Mouse (Mus musculus) lung, embryonic 16.5 days (tissue): ENCODE measurements around the gene Slc44a3. TPM values are rescaled to one million over a fixed set of nuclear protein-coding genes. Genes with fewer than 3 reads are reported as not detected.

Experiments used
- ATAC-seq: fragments of 200-750 bp; cut with Nextera tagmentation; 2 replicates; pipeline ENCODE4 v1.8.0; 2017; ENCODE audit warnings: low read depth, mild to moderate bottlenecking, moderate library complexity
- H3K27ac ChIP-seq: fragments of 300-500 bp; sonication (generic); 2 replicates; pipeline ENCODE4 v1.5.1; 2014; ENCODE audit warnings: mild to moderate bottlenecking, control low read depth, low read length
- H3K27me3 ChIP-seq: fragments of 300-500 bp; sonication (generic); 2 replicates; pipeline ENCODE4 v1.6.1; 2014; ENCODE audit warnings: low read depth, low read length, mixed read lengths; ENCODE audit not compliant: control insufficient read depth, insufficient read depth
- H3K36me3 ChIP-seq: fragments of 300-500 bp; sonication (generic); 2 replicates; pipeline ENCODE4 v1.6.1; 2014; ENCODE audit warnings: low read length; ENCODE audit not compliant: control insufficient read depth, insufficient read depth
- H3K4me1 ChIP-seq: fragments of 300-500 bp; sonication (generic); replicated peaks from 2 replicates; pipeline ENCODE4 v1.6.1; 2014; ENCODE audit warnings: low read length, mixed read lengths; ENCODE audit not compliant: control insufficient read depth, insufficient read depth
- H3K4me2 ChIP-seq: fragments of 300-500 bp; sonication (generic); 2 replicates; pipeline ENCODE4 v1.6.1; 2014; ENCODE audit warnings: low read depth, low read length, control low read depth
- H3K4me3 ChIP-seq: fragments of 300-500 bp; sonication (generic); 2 replicates; pipeline ENCODE4 v1.5.1; 2014; ENCODE audit warnings: mild to moderate bottlenecking, low read length, control low read depth
- H3K9ac ChIP-seq: fragments of 300-500 bp; sonication (generic); 2 replicates; pipeline ENCODE4 v1.6.1; 2014; ENCODE audit warnings: low read length, control low read depth
- H3K9me3 ChIP-seq: fragments of 300-500 bp; sonication (generic); 2 replicates; pipeline ENCODE4 v1.6.1; 2016; ENCODE audit warnings: low read length; ENCODE audit not compliant: control insufficient read depth
- WGBS: fragments of 180-500 bp; shearing (Covaris S2); extraction: QIAGEN DNeasy Blood & Tissue Kit; methylation state at CpG from one replicate; pipeline ENCODE4 v1.1.7; 2014; 5-methylcytosine and 5-hydroxymethylcytosine counted together
- polyA plus RNA-seq: library from polyadenylated mRNA; unstranded; fragments of >200 nt; fragmentation: Nextera tagmentation; extraction: Ambion mirVana; gene quantifications from 2 replicates; pipeline ENCODE4 v1.2.1, GENCODE M21; 2015

Gene Slc44a3
- polyA plus RNA-seq, 1 experiment from 2014 or later, result 24.4 TPM

- Histone ChIP-seq H3K4me2 (no peak overlapping the region), H3K4me3 (no peak overlapping the region), H3K36me3 (no peaks in the 10 kb centered on the region), H3K9me3 (no peaks in the 10 kb centered on the region; the same call in 1 of the 2 replicates), H3K27me3 (no peaks in the 10 kb centered on the region), H3K9ac (no peak overlapping the region), H3K4me1 (peaks cover under 1% of the 10 kb centered on the region), H3K27ac (no peak overlapping the region)
- 82% methylated on average over 3 of the region's 3 CpGs for WGBS
- no peak for ATAC-seq
Observed at GRCm38 (mm10) chr3:121521123-121521522, 11.1 kb downstream of the Slc44a3 start.

GRCm38 (mm10) chr3:121517030-121517429 is 15.2 kb downstream of the Slc44a3 start:
- ATAC-seq, result no peak
- no peak overlapping the region for H3K27ac ChIP-seq
- no peaks in the 10 kb centered on the region; the same call in 1 of the 2 replicates for H3K9me3 ChIP-seq
- no peak overlapping the region for H3K4me2 ChIP-seq
- WGBS, result 93% methylated on average over 8 of the region's 8 CpGs
- no peak overlapping the region for H3K9ac ChIP-seq
- H3K36me3 ChIP-seq, result no peaks in the 10 kb centered on the region
- no peak overlapping the region for H3K4me3 ChIP-seq
- H3K27me3 ChIP-seq, result no peaks in the 10 kb centered on the region
- H3K4me1 ChIP-seq, result no peaks in the 10 kb centered on the region

- ATAC-seq, result no peak
- H3K9ac ChIP-seq, result no peak overlapping the region
- H3K4me2 ChIP-seq, result no peak overlapping the region
- H3K27ac ChIP-seq, result no peak overlapping the region
- 35% methylated on average over 5 of the region's 5 CpGs for WGBS
- no peak overlapping the region for H3K4me3 ChIP-seq
- H3K36me3 ChIP-seq, result no peaks in the 10 kb centered on the region
- H3K9me3 ChIP-seq, result no peaks in the 10 kb centered on the region
- H3K27me3 ChIP-seq, result no peaks in the 10 kb centered on the region
- H3K4me1 ChIP-seq, result peaks cover 2% of the 10 kb centered on the region; the same call in 1 of the 2 replicates
Observed at GRCm38 (mm10) chr3:121509141-121509540, 23.1 kb downstream of the Slc44a3 start.

GRCm38 (mm10) chr3:121507678-121508077 is 24.5 kb downstream of the Slc44a3 start:
- H3K9ac ChIP-seq, result no peak overlapping the region
- no peak for ATAC-seq
- H3K4me2 ChIP-seq, result no peak overlapping the region
- no peaks in the 10 kb centered on the region for H3K36me3 ChIP-seq
- 89% methylated on average over 14 of the region's 14 CpGs for WGBS
- no peak overlapping the region for H3K27ac ChIP-seq
- no peaks in the 10 kb centered on the region for H3K9me3 ChIP-seq
- H3K27me3 ChIP-seq, result no peaks in the 10 kb centered on the region
- H3K4me1 ChIP-seq, result peaks cover 2% of the 10 kb centered on the region; the same call in 1 of the 2 replicates
- no peak overlapping the region for H3K4me3 ChIP-seq

- no peak for ATAC-seq
- Histone ChIP-seq H3K4me3 (no peak overlapping the region), H3K9ac (no peak overlapping the region), H3K36me3 (no peaks in the 10 kb centered on the region), H3K27ac (no peak overlapping the region), H3K4me1 (peaks cover 2% of the 10 kb centered on the region; the same call in 1 of the 2 replicates), H3K27me3 (no peaks in the 10 kb centered on the region), H3K9me3 (no peaks in the 10 kb centered on the region), H3K4me2 (no peak overlapping the region)
- WGBS, result 76% methylated on average over 7 of the region's 7 CpGs
Observed at GRCm38 (mm10) chr3:121506756-121507155, 25.4 kb downstream of the Slc44a3 start.

- Histone ChIP-seq H3K4me3 (no peak overlapping the region), H3K4me2 (no peak overlapping the region), H3K36me3 (no peaks in the 10 kb centered on the region), H3K9me3 (no peaks in the 10 kb centered on the region), H3K27me3 (no peaks in the 10 kb centered on the region), H3K4me1 (peaks cover 2% of the 10 kb centered on the region; the same call in 1 of the 2 replicates), H3K9ac (no peak overlapping the region), H3K27ac (no peak overlapping the region; the same call in 1 of the 2 replicates)
- peak; percentile 62 for ATAC-seq
- 67% methylated on average over 8 of the region's 8 CpGs for WGBS
Observed at GRCm38 (mm10) chr3:121506175-121506574, 26.0 kb downstream of the Slc44a3 start.

- H3K9ac ChIP-seq, result no peak overlapping the region
- no peak overlapping the region for H3K4me3 ChIP-seq
- H3K36me3 ChIP-seq, result no peaks in the 10 kb centered on the region
- no peaks in the 10 kb centered on the region for H3K9me3 ChIP-seq
- ATAC-seq, result no peak
- H3K4me2 ChIP-seq, result no peak overlapping the region
- no peak overlapping the region for H3K27ac ChIP-seq
- no peaks in the 10 kb centered on the region for H3K27me3 ChIP-seq
- H3K4me1 ChIP-seq, result peaks cover 2% of the 10 kb centered on the region
- WGBS, result 62% methylated on average over 8 of the region's 8 CpGs
Observed at GRCm38 (mm10) chr3:121504927-121505487, 27.2 kb downstream of the Slc44a3 start.

GRCm38 (mm10) chr3:121500734-121501133 is 31.5 kb downstream of the Slc44a3 start:
- H3K27ac ChIP-seq, result no peak overlapping the region
- WGBS, result 18% methylated on average over 5 of the region's 5 CpGs
- H3K4me1 ChIP-seq, result no peaks in the 10 kb centered on the region; the same call in 1 of the 2 replicates
- H3K4me2 ChIP-seq, result no peak overlapping the region
- H3K36me3 ChIP-seq, result no peaks in the 10 kb centered on the region
- no peak for ATAC-seq
- no peak overlapping the region for H3K4me3 ChIP-seq
- no peaks in the 10 kb centered on the region for H3K9me3 ChIP-seq
- H3K9ac ChIP-seq, result no peak overlapping the region
- no peaks in the 10 kb centered on the region for H3K27me3 ChIP-seq

GRCm38 (mm10) chr3:121500225-121500624 is 32.0 kb downstream of the Slc44a3 start:
- no peak overlapping the region for H3K9ac ChIP-seq
- no peaks in the 10 kb centered on the region for H3K27me3 ChIP-seq
- H3K4me3 ChIP-seq, result no peak overlapping the region
- H3K9me3 ChIP-seq, result no peaks in the 10 kb centered on the region
- 48% methylated on average over 10 of the region's 10 CpGs for WGBS
- no peak overlapping the region for H3K27ac ChIP-seq
- H3K4me2 ChIP-seq, result no peak overlapping the region
- H3K4me1 ChIP-seq, result no peaks in the 10 kb centered on the region; the same call in 1 of the 2 replicates
- no peaks in the 10 kb centered on the region for H3K36me3 ChIP-seq
- ATAC-seq, result peak; percentile 59; the same call in 1 of the 2 replicates
